Mouse (Mus musculus) spleen, adult 2 months (tissue): ENCODE measurements around the gene Ndel1.

Experiments
- CTCF ChIP-seq: fragments of 200-500 bp; IDR thresholded peaks from 2 replicates; pipeline ENCODE4 v1.5.1; 2011; ENCODE audit warnings: mild to moderate bottlenecking, inconsistent platforms; ENCODE audit not compliant: insufficient read depth, insufficient read length, insufficient replicate concordance; ENCODE audit errors: extremely low read depth
- POLR2A ChIP-seq: fragments of 200-500 bp; IDR thresholded peaks from 2 replicates; pipeline ENCODE4 v1.6.1; 2011; ENCODE audit warnings: low read depth, low read length, inconsistent platforms

DNA sequence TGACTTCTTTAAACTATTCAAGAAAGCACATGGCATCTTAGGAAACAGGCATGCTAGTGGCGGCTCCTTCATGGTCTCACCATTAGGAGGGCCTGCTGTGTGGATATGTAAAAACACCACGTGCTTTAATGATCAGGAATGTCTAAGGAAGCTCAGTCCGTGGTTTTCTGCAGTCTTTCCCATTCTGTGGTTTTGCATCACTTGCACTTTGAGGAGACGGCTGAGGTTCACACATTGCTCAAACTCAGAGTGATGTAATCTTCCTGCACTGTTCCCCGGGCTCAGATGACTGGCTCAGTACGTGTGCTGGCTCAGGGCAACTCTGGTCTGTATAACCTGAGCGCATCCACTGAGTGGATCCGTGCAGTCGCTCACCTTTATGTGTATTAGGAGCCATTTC, 89.3 kb downstream of the Ndel1 start:
- TF ChIP-seq CTCF, result no peak
- no peak for TF ChIP-seq POLR2A
